Mouse (Mus musculus) adipocyte (in vitro differentiated cells): ENCODE results near the gene Furin.
A peak's percentile ranks its signal among the peaks of the same experiment; 100 is the strongest.

Source experiments
- DNase-seq: peaks from one replicate; pipeline ENCODE4 v3.0.0-alpha.2; 2016; ENCODE audit warnings: low spot score

Gene Furin

DNA sequence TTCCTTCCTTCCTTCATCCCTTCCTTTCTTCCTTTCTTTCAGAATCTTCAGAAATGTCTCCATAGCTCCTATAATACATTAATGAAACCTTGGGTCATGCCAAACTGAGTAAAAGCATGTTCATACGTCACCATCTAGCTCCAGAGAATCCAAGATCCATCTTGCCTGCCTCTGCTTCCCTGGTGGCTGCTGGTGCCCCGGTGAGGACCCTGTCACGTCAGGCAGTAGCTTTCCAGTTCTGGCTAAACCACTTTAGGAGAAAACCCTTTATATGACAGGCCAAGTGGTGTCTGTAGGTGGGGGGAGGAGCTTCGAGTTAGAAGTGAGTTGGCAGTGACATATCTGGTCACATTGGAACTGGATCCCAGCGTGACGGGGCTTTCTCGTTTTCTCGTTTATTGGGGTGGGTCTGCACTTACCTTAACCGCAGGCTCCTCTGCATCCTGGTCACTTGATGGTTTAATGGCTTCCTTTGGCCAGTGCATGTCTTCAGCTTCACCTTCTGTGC lies at the start of gene Furin:
Furin (minus strand) TSS at position 249 of the 508 bp plus-strand sequence.
- DNase-seq: no peak

DNA sequence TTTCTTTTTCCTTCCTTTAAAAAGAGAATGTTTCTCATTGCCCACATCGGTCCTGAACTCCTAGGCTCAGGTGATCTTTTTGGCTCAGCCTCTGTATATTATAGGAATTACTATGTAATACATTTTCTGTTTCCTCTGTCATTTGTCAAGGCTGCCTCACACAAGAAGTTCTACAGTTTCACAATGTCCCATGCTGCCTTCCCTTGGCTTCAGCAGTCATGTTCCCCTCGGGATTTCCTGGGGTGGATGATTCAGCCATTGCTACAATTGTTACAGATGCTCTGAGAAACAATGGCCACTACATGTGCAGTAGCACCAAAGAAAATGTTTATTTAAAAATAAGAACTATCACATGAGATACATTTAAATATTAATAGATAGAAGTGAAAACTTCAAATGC lies 49.5 kb upstream of the Furin start:
- peak; percentile 74 for DNase-seq

DNA sequence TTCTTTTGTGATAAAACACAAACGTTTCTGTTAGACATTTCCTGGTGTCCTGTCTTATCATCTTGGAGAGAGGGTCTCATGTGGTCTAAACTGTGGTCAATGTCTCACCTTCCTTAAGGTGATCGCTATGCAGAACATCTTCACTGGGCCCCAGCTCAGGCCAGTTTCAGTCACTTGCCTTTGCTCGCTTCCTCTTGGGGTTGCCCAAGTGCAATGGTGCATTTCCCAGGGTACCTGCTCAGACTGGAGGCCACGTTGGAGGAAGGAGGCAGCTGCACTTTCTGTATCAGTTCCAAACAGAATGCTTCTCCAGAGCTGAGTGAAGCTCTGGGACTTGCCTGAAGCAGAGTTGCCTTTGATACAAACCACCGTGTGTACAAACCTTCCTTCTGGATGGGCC lies 48.8 kb upstream of the Furin start:
- no peak for DNase-seq

DNA sequence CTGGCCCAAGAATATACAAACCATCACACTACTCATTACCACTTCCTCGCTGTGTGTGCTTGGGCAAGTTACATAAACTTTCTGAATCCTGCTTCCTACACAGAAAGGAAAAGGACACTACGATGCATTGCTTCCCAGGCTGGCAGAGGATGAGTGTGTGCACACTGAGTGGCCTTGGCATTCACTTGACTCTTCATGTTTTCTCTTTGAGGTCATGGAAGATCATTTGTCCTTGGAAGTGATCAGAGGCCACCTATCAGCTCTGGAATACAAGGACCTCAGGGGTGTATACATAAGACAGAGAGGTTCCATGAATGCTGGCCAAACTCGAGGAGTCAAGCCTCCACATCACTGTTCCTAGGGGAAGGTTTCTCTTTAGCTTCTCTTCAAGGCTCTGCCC lies 47.9 kb upstream of the Furin start:
- DNase-seq: no peak

DNA sequence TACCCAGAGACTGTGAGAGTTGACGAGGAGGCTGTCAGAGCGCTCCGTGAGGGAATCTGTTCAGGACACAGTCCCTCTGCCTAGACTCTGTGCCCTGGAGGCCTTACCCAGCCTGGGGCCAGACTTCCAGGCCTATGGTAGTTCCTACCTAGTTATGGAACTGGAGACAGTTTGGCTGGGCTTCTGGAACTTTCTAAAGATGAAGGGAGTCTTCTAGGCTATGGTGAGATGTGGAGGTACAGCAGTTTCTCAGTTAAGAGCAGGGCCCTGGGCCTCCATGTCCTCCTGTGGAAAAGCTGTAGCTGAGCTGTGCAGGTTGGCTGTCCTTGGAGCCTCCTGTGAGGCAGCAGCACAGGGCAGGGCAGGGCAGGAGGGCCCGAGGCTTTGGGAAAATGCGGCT lies 47.0 kb upstream of the Furin start:
- DNase-seq: no peak

DNA sequence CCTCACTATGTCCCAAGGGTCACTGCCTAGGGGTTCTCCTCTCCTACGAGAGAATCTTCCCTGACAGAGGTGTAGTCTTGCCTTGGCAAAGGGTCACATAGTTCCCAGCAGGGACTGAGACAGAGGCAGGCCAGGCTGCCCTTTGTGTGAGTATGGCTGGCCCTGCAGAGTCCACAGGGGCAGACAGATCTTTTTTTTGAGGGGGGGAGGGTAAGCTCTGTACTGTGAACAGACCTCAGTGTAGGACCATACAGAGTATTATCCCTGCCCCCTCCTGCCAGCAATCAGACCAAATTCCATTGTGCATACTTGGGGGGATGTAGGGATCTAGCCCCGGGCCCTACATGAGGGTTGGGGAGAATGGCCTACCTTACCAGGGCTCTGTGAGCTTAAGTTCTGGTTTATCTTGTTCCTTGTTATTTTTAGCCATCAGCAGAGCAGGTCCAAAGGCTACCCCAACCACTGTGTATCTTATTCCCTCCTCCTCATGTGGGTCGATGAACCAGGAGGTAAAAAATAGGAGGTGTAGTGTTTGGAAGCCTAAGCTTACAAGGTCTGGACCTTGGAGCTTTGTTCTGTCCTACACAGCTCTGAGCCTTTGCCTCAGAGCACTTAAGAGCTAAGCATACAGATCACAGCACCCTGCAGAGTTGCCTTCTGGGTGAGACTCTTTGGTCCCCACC lies 46.5 kb upstream of the Furin start:
- no peak for DNase-seq

DNA sequence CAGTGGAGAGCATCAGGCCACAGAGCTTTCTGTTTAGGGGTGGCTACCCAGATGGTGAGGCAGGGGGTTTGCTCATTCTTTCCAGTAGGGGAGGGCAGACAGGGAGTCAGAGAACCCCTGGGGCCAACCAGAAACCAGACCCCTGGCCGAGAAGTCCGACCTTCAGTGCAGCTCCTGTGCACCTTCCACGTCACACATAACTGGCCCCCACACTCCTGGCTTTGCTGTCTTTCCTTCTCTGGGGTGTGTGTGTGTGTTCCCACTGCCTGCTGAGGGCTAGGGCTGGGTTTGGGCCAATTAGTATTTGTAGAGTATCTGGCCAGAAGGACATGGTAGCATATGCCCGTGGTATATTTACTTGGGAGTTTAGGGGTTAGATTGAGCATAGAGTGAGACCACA lies 45.1 kb upstream of the Furin start:
- DNase-seq: no peak

DNA sequence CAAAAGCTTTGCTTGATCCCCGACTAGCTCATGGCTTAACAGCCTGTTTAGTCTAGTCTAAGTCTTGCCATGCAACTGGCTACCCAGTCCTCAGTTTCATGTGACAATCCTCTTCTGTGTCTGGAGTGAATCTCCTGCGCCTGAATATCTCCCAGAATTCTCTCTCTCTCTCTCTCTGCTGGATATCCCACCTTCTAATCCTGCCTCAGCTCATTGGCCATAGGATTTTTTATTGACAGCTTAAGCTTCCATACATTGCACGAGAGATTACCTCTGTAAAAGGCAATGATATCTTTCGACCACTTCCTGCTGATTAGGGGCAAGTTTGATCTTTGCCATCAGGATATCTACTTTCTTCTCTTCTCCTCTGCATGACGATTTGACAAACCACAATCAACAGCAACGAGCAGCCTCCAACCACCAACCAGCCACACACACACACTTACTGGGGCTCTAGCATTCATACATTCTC lies 44.4 kb upstream of the Furin start:
- DNase-seq: no peak

DNA sequence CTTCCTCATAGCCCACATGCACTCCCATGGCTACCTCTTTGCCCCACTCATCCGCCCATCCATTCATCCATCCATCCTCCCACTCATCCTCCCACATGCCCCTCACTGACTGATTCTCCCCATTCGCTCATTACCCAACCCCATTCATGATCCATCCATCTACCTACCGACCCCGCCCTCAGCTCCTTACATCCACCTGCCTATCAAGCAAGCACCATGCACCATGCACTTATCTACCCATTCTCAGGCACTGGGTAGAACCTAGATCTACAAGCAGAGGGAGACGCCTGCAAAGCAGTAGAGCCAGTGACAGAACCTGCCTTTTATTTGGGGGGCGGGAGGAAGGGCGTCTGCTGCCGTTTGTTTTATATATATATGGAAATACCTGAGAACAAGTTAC lies 42.1 kb upstream of the Furin start:
- DNase-seq: no peak

DNA sequence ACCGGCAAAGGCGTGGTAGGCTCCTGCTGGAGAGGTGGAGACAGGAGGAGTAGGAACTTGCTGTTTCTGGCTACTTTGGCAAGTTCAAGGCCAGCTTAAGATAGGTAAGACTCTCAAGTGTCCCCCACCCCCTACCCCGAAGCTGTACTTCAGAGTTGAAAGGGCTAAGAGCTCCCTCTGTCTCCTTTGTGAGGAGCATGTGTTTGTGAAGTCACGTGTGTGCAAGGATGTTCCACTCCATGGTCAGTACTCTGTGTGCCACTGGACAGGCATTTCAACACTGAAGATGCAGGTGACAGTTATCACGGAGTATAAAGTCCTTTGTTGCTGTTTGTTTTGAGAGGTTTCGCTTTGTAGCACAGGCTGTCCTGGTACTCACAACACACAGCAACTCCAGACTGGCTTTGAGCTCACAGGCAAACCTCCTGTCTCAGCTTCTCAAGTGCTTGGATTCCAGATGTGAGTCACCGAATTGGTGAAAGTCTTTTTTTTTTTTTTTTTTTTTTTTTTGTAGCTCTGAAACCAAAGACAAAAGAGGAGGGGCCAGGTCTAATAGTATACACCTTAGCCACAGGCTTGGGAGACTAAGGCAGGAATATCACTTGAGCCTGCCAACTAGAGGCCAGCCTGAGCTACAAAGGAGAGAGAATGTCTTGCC lies 41.1 kb upstream of the Furin start:
- no peak for DNase-seq

DNA sequence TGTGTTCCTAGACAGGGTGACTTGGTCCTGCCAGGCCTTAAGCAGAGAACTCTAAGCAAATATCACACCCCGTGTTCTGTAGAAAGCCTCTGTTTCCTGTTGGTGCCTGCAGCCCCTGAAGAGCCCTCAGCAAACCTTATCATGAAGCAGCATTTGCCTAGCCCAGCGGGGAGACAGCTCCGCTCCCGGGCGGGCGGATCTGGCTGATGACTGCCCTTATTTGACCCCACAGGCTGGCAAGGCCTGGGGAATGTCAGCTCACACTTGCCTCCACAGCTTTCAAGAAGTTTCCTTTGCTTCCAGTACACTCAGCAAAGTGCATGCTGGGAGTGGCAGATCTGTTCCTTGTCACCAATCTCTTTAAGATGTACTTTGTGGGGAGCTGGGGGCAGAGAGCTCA lies 40.3 kb upstream of the Furin start:
- no peak for DNase-seq

DNA sequence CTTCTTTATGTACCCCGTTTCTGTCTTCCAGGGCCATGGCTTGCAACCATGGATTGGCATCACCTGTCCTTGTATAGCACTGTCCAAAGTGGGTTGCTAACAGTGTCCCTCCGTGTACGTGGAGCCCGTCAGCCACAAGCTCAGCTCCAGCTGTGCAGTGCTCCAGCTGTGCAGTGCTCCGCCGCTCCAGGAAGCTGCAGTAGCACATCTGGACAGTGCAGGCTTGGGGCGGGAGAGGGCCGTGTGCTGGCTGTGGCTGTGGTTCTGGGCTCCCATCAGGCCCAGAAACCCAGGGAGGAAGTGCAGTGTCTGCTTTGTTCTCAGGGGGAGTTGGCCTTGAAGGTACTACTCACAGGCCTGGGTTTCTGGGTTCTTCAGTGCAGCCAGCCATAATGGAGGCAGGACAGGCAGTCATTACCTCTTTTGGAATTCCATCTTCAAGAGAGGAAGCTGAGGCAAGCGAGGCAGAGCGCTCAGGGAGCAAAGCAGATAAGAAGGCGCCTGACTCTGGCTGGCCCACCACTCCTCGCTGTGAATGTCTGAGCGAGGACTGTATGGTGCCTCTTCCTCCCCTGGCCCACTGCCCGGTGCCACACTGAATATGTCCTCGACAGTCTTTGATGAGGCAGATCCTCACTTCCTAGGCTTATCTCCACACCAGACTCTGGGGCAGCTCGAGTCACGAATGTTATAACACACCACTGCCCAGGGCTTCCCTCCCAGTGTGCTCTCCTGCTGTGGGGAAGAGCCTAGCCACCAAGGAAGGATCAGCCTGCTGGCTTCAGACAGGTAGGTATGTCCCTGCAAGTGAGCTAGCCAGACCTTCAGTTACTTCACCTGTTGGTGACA lies 39.4 kb upstream of the Furin start:
- DNase-seq: no peak

DNA sequence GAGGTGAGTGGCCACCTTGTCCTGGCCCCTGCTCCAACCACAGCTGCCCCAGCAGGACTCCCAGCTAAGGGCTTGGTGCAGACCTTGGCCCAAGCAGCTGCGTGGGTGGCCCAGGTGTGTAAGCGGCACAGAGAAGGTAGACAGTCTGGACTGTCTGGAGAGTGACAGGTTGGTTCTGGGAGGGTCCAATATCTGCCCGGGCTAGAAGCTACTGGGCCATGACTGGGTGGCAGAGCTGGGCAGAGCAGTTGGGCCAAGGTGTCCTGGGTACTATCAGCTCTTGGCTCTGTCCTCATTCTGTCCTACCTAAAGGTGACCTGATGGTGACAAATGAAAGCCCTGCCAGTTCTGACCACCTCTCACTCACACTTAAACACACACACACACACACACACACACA lies 37.9 kb upstream of the Furin start:
- no peak for DNase-seq

DNA sequence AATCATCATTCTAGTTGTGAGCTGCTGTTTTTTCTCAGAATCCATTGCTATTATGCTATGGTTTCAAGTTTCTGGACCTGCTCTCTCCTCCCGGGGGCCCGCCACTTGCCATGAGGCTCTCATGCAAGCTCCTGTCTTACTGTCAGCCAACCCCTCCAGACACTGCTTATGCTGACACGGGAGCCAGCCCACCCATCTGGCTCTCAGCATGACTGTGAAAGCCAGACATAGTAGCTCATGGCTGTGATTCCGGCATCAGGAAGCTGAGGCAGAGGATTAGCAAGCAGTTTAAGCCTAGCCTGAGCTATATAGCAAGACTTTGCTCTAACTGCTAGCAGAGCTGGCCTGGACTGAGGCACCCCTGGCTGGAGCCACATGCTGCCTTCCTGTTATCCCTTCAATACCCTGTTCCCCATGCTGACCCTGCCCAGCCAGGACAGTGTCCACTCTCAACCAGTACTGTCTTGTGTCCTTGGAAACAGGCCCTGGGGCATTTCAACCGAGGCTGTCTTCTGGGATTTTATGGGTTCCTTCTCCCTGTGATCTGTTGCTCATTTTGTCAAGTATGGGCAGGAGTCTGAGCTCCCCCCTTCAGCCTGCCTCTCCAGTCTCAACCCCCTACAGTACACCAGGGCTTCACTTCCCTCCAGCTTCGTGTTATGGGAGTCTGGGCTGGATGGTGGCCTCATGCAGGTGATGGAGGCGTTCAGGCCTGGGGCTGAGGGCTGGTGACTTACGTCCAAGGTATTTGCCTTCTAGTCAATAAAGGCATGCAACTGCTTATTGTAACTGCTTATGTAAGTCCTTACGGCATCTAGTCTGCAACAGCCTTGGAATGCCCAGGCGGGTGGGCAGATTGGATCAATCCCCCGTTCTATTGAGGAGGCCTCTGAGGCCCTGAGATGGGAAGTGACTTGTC lies 37.0 kb upstream of the Furin start:
- no peak for DNase-seq

DNA sequence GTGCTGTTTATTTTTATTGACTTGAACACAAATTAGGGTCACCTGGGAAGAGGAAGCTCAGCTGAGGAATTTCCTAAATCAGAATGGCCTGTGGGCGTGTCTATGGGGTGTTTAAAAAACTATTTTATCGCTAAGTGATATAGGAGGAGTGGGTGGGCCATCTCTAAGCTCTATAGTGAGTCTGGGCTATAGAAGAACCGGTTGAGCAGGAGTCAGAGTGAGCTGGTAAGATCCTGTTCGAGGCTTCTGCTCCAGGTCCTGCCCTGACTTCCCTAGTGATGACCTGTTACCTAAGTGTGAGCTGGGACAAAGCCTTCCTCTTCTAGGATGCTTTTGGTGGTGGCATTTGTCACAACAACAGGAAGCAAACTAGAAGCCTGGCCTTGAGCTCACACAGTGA lies 35.4 kb upstream of the Furin start:
- DNase-seq: no peak

DNA sequence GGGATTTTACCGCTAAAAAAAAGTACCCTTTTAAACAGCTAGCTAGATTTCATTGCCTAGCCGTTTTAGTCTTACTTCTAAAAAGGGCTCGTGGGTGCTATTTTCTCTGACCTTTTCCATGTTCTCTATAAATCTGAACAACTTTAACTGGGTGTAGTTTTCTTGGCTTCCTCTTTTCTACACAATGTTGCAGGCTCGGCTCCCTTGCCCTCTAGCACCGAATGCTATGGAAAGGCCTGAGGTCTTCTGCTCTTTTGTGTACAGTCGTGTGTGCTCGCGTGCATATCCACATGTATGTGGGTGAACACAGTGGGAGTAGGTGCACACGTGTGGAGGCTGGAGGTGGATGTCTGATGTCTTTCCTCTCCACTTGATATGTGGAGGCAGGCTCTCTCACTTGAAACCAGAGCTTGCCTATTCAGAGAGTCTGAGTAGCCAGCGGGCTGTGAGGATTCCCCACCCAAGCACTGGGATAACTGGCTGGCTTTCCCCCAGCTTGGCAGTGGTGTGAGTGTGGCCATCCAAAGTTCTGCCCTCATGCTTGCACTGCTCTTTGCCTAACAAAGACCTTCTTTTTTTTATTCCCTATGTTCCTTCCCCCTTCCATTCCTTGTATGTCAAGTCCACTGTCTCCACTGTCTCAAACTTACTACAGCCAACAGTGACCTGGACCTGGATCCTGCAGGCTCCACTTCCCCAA lies 34.7 kb upstream of the Furin start:
- peak; percentile 33 for DNase-seq

DNA sequence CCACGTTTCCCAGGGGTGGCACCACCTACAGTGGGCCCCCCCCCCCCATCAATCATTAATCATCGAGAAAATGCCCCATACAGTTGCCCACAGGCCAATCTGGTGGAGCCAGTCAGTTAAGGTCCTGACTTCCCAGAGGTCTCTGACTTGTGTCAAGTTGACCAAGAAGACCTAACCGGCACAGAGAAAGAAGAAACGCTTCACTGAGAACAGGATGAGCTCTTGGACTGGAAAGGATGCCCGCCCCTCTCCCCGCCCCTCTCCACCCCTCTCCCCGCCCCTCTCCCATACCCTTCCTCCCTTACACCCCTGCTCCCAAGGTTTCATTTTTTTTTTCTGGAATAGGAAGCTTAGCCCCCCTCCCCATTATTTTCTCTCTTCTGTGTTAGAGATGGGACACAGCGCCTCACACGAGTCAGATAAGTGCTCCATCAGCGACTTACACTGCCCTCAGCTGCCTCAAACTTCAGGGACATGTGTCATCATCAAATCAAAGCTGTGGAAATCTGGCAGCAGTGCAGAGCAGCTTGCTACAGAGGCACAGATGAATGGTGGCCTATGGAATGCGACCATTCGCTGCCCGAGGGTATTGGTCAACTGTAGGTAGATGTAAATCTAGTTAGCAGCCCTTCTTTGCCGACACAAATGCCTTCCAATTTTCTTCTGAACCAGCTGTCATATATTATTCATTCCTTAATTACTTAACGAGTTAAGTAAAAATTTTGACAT lies 34.0 kb upstream of the Furin start:
- DNase-seq: peak; percentile 44

DNA sequence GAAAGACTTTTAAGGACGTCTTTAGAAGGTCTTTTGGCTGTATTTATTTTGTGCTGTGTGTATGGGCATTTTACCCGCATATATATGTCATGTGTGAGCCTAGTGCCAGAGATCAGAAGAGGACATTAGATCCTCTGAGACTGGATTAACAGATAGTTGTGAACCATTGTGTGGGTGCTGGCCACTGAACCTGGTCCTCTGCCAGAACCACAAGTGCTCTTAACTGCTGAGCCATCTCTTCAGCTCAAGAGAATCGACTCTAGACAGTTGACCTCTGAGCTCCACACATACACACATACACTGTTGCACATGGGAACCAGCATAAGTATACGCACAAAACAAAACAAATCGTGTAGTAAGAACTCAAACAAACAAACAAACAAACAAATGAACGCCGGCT lies 31.3 kb upstream of the Furin start:
- DNase-seq: no peak

DNA sequence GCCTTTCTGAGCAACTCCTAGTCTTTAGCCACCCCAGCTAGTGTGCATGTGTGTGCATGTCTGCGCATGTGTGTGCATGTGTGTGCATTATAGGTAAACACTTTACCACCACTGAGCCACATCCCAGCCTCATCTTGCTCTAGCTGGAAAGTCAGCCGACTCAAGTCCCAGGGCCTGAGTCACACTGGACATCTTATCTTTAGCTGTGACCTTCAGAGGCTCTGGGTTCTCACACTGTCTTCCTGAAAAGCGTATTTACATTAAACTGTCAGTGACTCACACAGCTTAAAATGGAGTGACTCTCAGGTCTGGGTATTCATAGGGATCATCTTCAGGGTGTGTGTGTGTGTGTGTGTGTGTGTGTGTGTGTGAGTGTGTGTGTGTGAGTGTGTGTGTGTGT lies 30.4 kb upstream of the Furin start:
- DNase-seq: no peak

DNA sequence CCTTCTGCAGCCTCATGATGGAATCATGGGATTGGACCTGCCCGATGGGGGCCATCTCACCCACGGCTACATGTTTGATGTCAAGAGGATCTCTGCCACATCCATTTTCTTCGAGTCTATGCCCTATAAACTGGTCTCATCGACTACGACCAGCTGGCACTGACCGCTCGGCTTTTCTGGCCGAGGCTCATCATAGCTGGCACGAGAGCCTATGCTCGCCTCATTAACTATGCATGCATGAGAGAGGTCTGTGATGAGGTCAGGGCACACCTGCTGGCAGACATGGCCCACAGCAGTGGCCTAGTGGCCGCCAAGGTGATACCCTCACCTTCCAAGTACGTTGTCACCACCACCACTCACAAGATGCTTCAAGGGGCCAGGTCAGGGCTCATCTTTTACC lies 24.4 kb upstream of the Furin start:
- no peak for DNase-seq
